Mouse (Mus musculus): Measurements from ENCODE around the gene Esrrg.

GRCm38 (mm10) chr1:187964829-187965760 is 356.5 kb downstream of the Esrrg start:
- TF ChIP-seq POLR2A (IDR thresholded peaks at IDR 0.05; ENCODE audit: control insufficient read depth, extremely low read depth, insufficient read depth, low read length, poor library complexity): no peak
- TF ChIP-seq CTCF (IDR thresholded peaks at IDR 0.05; ENCODE audit: borderline replicate concordance, control insufficient read depth, extremely low read depth, insufficient read depth, low read length, poor library complexity): no peak
